ENCODE assay signal across 7 mouse cellular contexts in the genomic region with DNA sequence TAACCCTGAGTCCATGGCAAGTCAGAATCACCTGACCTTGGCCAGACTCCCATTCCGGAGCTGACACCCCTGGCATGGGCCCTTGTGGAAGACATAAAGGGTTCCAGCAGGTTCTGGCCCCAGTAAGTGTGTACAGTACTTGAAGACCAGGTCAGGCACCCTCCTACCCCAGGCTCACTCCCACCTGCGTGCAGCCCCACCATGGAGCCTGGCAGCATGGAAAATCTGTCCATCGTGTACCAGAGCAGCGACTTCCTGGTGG. TPM values are rescaled to one million over a fixed set of nuclear protein-coding genes. Genes with fewer than 3 reads are reported as not detected.
DNase-seq lines count a peak whose midpoint lies in the region; ATAC-seq lines count a peak whose summit lies in the region.

No protein-coding gene starts in this region.

- no peak for ATAC-seq in embryonic facial prominence, embryonic 13.5 days (ENCODE audit: insufficient number of reproducible peaks, insufficient read depth, low FRiP score, low TSS enrichment, low read depth)
- ATAC-seq in hindbrain, embryonic 14.5 days (ENCODE audit: low FRiP score): no peak
- peak; percentile 13; the same call in 1 of the 2 replicates for ATAC-seq in midbrain, embryonic 16.5 days

- peaks cover 44% of the 10 kb centered on the region for H3K36me3 ChIP-seq in embryonic facial prominence, embryonic 13.5 days
- peaks cover 11% of the 10 kb centered on the region; the same call in 1 of the 2 replicates for H3K36me3 ChIP-seq in hindbrain, embryonic 14.5 days (replicated peaks; ENCODE audit: control insufficient read depth, insufficient read depth)
- peaks cover 2% of the 10 kb centered on the region; the same call in 1 of the 2 replicates for H3K36me3 ChIP-seq in midbrain, embryonic 16.5 days (ENCODE audit: control insufficient read depth, insufficient read depth, low read length)

- H3K9me3 ChIP-seq in embryonic facial prominence, embryonic 13.5 days: no peaks in the 10 kb centered on the region
- H3K9me3 ChIP-seq in hindbrain, embryonic 14.5 days (ENCODE audit: control insufficient read depth, low read length): no peaks in the 10 kb centered on the region
- no peaks in the 10 kb centered on the region for H3K9me3 ChIP-seq in midbrain, embryonic 16.5 days (replicated peaks; ENCODE audit: control insufficient read depth, low read length, poor library complexity, severe bottlenecking)

- DNase-seq in kidney, postnatal 25 days: peak; percentile 44 to 66
- DNase-seq in kidney, adult 18-20 months: no peak
- DNase-seq in hindbrain, embryonic 14.5 days (ENCODE audit: low spot score): no peak
- no peak for DNase-seq in layer of hippocampus, adult 9-11 months
- DNase-seq in adrenal gland, postnatal 4 days (ENCODE audit: low spot score in 2 of 2): no peak

- no peaks in the 10 kb centered on the region for H3K27me3 ChIP-seq in embryonic facial prominence, embryonic 13.5 days
- H3K27me3 ChIP-seq in hindbrain, embryonic 14.5 days (ENCODE audit: control insufficient read depth, insufficient read depth, low read length): no peaks in the 10 kb centered on the region
- H3K27me3 ChIP-seq in midbrain, embryonic 16.5 days (ENCODE audit: control insufficient read depth, insufficient read depth, low read depth, low read length): no peaks in the 10 kb centered on the region

- 22% methylated on average over 4 of the region's 4 CpGs for WGBS in embryonic facial prominence, embryonic 13.5 days
- WGBS in hindbrain, embryonic 14.5 days: 19% methylated on average over 4 of the region's 4 CpGs
- WGBS in midbrain, embryonic 16.5 days: 28% methylated on average over 4 of the region's 4 CpGs

- H3K4me1 ChIP-seq in embryonic facial prominence, embryonic 13.5 days: peaks cover 23% of the 10 kb centered on the region
- peaks cover 13% of the 10 kb centered on the region for H3K4me1 ChIP-seq in hindbrain, embryonic 14.5 days (replicated peaks; ENCODE audit: control insufficient read depth, insufficient read depth, low read length)
- peaks cover 15% of the 10 kb centered on the region for H3K4me1 ChIP-seq in midbrain, embryonic 16.5 days (ENCODE audit: control insufficient read depth, insufficient read depth, low read length)

- peak overlapping the region; percentile 86 for H3K9ac ChIP-seq in embryonic facial prominence, embryonic 13.5 days
- H3K9ac ChIP-seq in hindbrain, embryonic 14.5 days: peak overlapping the region; percentile 79
- H3K9ac ChIP-seq in midbrain, embryonic 16.5 days (ENCODE audit: low read depth, low read length): peak overlapping the region; percentile 78

- peak overlapping the region; percentile 65 for H3K4me3 ChIP-seq in embryonic facial prominence, embryonic 13.5 days
- H3K4me3 ChIP-seq in hindbrain, embryonic 14.5 days (replicated peaks; ENCODE audit: low read length): peak overlapping the region; percentile 63
- H3K4me3 ChIP-seq in midbrain, embryonic 16.5 days (ENCODE audit: low read depth, low read length): peak overlapping the region; percentile 54

- H3K4me2 ChIP-seq in embryonic facial prominence, embryonic 13.5 days: peak overlapping the region; percentile 96
- peak overlapping the region; percentile 62 for H3K4me2 ChIP-seq in hindbrain, embryonic 14.5 days (replicated peaks)
- peak overlapping the region; percentile 96 for H3K4me2 ChIP-seq in midbrain, embryonic 16.5 days (ENCODE audit: low read length)

- H3K27ac ChIP-seq in embryonic facial prominence, embryonic 13.5 days: peak overlapping the region; percentile 53
- H3K27ac ChIP-seq in hindbrain, embryonic 14.5 days: no peak overlapping the region
- H3K27ac ChIP-seq in midbrain, embryonic 16.5 days (ENCODE audit: low read length): no peak overlapping the region

RNA-seq across cellular contexts. Expression of a gene that starts 0.5 kb away (rescaled TPM):
- 28.0 and 28.9 TPM in 2 replicates for polyA plus RNA-seq in embryonic facial prominence, embryonic 13.5 days (2015; fragmentation: Nextera tagmentation; extraction: Ambion mirVana)
- polyA plus RNA-seq in hindbrain, embryonic 14.5 days (2014; fragmentation: Nextera tagmentation; extraction: Ambion mirVana): 21.8 and 22.8 TPM in 2 replicates
- polyA plus RNA-seq in midbrain, embryonic 16.5 days (2015; fragmentation: Nextera tagmentation; extraction: Ambion mirVana): 26.6 and 26.8 TPM in 2 replicates
- 10 to 100 TPM; 16.6 to 18.2 TPM for total RNA-seq in adrenal gland, postnatal 4 days (2021)

RNA-seq across cellular contexts. Expression of a gene that starts 0.7 kb away (rescaled TPM):
- polyA plus RNA-seq in embryonic facial prominence, embryonic 13.5 days (2015; fragmentation: Nextera tagmentation; extraction: Ambion mirVana): 31.6 and 35.9 TPM in 2 replicates
- polyA plus RNA-seq in hindbrain, embryonic 14.5 days (2014; fragmentation: Nextera tagmentation; extraction: Ambion mirVana): 3.4 and 3.6 TPM in 2 replicates
- 4.7 and 5.4 TPM in 2 replicates for polyA plus RNA-seq in midbrain, embryonic 16.5 days (2015; fragmentation: Nextera tagmentation; extraction: Ambion mirVana)
- 10 to 100 TPM; 16.2 to 17.7 TPM for total RNA-seq in adrenal gland, postnatal 4 days (2021)

RNA-seq across cellular contexts. Expression of a gene that starts 7.9 kb away (rescaled TPM):
- polyA plus RNA-seq in embryonic facial prominence, embryonic 13.5 days (2015; fragmentation: Nextera tagmentation; extraction: Ambion mirVana): 0.83 TPM in 1 of 2 replicates, not detected in the other
- polyA plus RNA-seq in hindbrain, embryonic 14.5 days (2014; fragmentation: Nextera tagmentation; extraction: Ambion mirVana): not detected in 2 replicates
- polyA plus RNA-seq in midbrain, embryonic 16.5 days (2015; fragmentation: Nextera tagmentation; extraction: Ambion mirVana): not detected in 2 replicates
- not detected for total RNA-seq in adrenal gland, postnatal 4 days (2021)

RNA-seq across cellular contexts. Expression of a gene that starts 11.0 kb away (rescaled TPM):
- 5.8 and 10.3 TPM in 2 replicates for polyA plus RNA-seq in embryonic facial prominence, embryonic 13.5 days (2015; fragmentation: Nextera tagmentation; extraction: Ambion mirVana)
- polyA plus RNA-seq in hindbrain, embryonic 14.5 days (2014; fragmentation: Nextera tagmentation; extraction: Ambion mirVana): 8.1 and 10.0 TPM in 2 replicates
- 3.2 and 7.3 TPM in 2 replicates for polyA plus RNA-seq in midbrain, embryonic 16.5 days (2015; fragmentation: Nextera tagmentation; extraction: Ambion mirVana)
- total RNA-seq in adrenal gland, postnatal 4 days (2021): 1 to 10 TPM in 1 of 2 experiments, not detected in 1; 1.8 TPM

RNA-seq across cellular contexts. Expression of a gene that starts 26.2 kb away (rescaled TPM):
- 0.17 and 0.42 TPM in 2 replicates for polyA plus RNA-seq in embryonic facial prominence, embryonic 13.5 days (2015; fragmentation: Nextera tagmentation; extraction: Ambion mirVana)
- polyA plus RNA-seq in hindbrain, embryonic 14.5 days (2014; fragmentation: Nextera tagmentation; extraction: Ambion mirVana): not detected in 2 replicates
- polyA plus RNA-seq in midbrain, embryonic 16.5 days (2015; fragmentation: Nextera tagmentation; extraction: Ambion mirVana): 0.15 and 0.85 TPM in 2 replicates
- 10 to 100 TPM; 16.3 to 19.1 TPM for total RNA-seq in adrenal gland, postnatal 4 days (2021)

Comparison
In these comparisons a context has a peak if more than half of its experiments do, and no peak if none do; other contexts are left out.
1. DNase-seq: peak in kidney, postnatal 25 days (2 of 2); none in kidney, adult 18-20 months (single experiment), hindbrain, embryonic 14.5 days (single experiment), layer of hippocampus, adult 9-11 months (single experiment) and adrenal gland, postnatal 4 days (0 of 2).
2. Peak in every context shown above with its lines, with median percentiles within 50 percentile points of each other: H3K4me2 ChIP-seq, H3K4me3 ChIP-seq and H3K9ac ChIP-seq.